Mouse (Mus musculus) monocyte, adult 5-6 weeks (primary cell): ENCODE data around the gene Kif21b. TPM values are rescaled to one million over a fixed set of nuclear protein-coding genes. Genes with fewer than 3 reads are reported as not detected.
A peak's percentile ranks its signal among the peaks of the same experiment; 100 is the strongest.

Source experiments
- ATAC-seq: fragments of 153-309, 156-312 bp; replicated peaks from 2 replicates; pipeline ENCODE4 v1.8.0; 2017; ENCODE audit warnings: mild to moderate bottlenecking; ENCODE audit not compliant: low TSS enrichment, insufficient number of reproducible peaks, severe bottlenecking, poor library complexity, low FRiP score
- total RNA-seq: library from RNA; stranded (forward); fragments of 200-1000, 200-491, 200-594 nt; gene quantifications from 3 replicates; pipeline ENCODE4 v1.2.3, GENCODE M21; 2017

The Kif21b gene
- total RNA-seq, result 77.9 to 156 TPM (median 101 TPM) in 3 replicates

DNA sequence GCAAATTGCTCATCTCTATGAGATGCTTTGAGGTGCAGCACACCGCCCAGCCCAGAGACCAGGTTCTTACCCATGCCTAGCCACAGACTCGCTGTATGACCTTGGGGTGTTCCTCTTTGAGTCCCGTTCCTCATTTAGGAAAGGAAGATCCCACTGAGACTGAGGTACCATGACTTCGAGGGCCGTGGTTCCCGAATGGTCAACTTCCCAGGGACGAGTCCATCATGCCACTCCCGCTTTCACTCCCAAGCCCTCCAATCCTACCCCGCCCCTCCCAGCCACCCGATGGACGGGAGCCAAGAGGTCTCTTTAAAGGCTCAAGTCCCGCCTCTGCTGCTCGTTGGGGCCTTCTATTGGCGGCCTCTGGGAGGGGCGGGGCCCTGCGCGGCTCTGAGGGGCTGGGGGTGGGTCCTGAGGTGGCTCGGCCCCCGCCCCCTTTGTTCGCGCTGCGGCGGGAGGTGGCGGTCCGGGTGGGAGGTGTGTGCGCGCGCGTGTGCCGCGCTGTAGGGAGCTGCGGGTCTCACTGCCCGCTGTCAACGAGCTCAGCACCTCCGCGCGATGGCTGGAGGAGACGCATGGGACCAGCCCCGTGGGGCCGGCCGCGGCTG is at the start of gene Kif21b:
Kif21b (plus strand) TSS at position 439 of the 608 bp plus-strand sequence.
- ATAC-seq, result peak; percentile 38

DNA sequence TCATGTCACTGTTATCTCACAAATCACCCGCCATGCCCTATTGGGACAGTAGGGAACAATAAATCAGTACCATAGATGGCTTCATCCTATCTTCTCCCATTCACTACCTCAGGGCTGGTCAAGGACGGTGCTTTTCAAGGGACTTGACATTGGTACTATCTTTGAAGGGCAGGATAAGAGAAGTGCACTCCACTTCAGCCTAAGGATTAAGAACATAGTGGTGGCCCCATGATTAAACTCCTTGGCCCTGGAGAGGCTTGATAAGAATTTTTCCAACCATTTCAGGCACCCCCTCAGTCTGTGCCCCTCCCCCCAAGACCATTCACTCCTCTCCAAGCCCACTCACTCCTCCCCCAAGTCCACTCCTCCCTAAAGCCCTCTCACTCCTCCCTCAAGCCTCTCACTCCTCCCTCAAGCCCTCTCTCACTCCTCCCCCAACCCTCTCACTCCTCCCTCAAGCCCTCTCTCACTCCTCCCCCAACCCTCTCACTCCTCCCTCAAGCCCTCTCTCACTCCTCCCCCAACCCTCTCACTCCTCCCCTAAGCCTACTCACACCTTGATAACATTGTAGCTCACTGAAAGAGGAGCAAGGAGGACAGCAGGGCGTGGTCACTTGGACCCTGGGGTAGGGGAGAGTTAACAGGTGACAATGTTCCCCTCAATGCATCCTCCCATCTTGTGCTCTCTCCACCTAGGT is 45.1 kb upstream of the Kif21b start:
- no peak for ATAC-seq

DNA sequence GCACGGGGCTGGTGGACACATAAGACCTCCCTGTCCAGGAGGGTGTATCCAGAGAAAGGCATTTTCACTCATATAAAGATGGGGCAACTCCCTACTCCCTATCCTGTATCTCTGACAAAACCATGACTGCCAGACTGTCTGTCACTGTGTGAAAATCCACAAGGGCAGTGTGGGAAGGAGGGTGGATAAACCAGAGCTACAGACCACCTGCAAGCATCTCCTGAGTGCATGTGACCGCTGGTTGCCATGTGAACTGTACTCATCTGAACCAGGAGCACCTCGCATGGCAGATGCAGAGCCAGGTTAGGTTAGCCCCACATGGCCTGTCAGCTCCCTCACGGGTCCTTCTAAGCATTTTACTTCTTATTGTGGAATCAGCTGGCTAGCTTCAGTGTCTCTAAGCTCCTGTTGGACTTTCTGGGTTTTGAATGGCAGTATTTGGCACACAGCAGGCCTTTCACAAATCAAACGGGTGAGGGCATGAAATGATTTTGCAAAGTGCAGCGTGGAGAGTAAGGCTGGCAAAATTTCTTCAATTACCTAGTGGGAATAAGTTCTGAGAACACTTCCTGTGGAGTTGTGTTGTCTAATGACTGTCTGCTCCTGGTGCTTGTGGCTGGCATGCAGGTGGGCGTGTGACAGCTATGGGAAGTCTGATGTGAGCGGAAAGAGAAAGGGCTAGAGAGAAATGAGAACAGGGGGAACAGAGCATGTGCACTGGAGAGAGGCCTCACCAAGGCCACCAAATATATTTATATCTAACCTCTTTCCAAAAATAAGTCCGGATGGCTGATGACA is 41.6 kb upstream of the Kif21b start:
- no peak for ATAC-seq

DNA sequence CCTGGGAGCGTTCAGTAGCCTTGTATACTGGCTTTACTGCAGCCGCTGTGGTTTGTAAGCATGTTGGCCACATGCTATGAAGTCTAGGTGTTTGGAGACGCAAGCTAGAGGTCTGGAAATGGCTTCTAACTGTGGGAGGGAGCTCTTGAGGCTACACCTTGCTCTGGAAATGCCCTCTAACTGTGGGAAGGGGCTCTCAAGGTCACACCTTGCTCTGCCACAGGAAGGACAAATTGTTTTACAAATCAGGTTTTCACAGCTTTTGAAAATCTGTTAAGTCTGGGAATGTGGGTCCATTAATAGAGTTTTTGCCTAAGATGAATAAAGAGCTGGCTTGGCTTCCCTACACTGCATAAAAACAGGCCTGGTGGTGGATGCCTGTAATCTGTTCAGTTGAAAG is 37.5 kb upstream of the Kif21b start:
- no peak for ATAC-seq

DNA sequence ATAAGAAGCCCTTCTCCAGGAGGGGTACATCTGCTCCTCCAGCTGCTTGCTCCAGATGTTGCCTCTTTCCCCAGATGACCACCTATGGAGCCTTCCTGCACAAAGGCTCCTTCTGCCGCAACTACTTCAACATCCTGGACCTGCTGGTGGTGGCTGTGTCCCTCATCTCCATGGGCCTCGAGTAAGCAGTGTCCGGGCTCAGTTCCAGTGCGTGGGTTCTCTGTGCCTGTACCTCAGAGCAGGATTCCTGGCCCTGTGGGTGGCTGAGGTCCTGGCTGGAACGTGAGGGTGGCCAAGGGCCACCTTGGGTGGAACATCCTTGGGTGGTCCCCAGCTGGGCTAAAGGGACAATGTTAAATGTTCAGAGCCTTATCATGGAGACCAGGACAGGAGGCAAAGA is 36.4 kb upstream of the Kif21b start:
- ATAC-seq, result no peak

DNA sequence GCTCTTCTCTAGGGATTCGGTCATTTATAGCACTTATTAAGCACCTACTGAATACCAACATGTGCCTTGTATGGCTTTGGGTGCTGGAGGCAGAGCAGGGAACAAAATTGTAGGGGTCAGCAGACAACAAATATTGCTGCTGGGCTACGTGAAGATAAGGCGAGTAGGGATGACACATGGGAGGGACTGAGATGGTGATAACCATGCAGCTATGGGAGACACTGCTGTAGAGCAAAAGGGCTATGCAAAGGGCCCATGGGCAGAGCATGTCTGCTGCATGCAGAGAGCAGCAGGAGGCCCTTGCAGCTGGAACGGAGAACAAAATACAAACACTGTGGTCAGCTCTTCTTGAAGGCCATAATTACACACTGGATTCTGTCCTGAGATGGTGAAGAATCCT is 29.1 kb upstream of the Kif21b start:
- ATAC-seq, result no peak

DNA sequence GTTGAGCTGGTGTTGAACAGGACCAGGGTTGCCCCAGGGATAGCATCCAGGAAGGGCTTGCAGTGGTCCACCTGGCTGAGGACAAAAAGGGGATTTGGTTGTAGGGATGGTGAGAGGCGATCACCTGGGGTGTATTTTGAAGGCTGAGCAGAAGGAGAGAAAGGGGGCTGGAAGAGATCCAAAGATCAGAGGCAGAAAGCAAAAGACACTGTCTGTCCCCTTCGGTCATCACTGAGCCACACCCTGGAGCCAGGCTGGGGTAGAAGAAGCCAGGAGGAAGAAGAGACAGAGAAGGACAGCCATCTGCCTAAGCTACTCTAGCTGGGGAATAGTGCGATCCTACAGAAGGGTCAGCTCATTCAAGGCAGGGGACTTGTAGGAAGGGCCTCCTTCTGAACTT is 28.6 kb upstream of the Kif21b start:
- ATAC-seq, result no peak

DNA sequence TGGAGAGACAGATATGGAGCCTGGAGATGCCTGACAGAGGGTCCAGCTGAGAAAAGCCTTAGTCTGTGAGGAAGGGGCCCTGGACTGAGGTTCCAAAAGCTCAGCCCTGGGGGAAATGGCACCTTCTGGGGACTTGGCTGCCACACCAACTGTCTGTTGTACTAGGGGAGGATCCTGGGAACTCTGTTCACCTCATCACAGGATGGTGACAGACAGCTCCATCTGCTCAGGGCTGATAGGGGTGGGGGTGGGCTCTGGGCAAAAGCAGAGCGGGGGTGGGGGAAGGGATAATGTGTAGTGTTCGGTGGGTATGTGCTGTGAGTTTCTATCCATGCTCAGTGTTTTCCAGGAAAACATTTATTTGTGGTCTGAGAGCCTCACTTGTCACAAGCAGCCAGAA is 28.2 kb upstream of the Kif21b start:
- ATAC-seq, result no peak

DNA sequence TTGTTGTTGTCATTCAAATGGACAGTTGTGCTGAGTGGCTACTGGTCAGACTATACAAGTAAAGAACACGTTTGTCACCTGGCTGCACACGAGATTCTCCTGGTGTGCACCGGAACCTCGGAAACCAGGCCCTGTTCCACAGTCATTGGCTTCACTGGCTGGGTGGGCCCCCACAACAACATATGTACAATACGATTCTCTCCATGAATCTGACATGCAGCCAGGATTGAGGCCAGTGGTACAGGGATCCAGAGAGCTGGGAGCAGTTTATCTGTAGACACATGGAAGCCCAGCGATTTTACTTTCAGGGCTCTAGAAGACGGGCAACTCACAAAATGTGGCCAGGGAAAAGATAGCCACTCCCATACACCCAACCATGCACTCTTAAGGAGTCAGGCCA is 27.5 kb upstream of the Kif21b start:
- ATAC-seq, result no peak

DNA sequence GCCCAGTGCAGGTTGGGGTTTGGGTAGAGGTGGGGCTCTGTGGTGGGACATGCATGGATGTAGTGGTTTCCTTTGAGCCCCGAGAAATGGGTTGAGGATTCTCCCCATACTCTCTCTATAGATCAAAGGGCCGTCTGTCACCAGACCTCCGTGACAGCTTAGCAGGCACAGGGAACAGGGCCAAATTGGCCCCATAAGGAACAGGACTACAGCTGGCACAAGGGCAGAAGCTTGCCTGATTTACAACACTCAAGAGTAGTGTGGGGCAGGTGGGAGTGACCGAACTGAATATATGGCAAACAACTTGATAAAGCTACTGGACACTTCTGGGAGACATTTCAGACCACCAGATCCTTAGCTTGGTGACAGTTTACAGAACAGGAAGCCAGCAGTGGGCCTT is 26.4 kb upstream of the Kif21b start:
- ATAC-seq, result no peak

DNA sequence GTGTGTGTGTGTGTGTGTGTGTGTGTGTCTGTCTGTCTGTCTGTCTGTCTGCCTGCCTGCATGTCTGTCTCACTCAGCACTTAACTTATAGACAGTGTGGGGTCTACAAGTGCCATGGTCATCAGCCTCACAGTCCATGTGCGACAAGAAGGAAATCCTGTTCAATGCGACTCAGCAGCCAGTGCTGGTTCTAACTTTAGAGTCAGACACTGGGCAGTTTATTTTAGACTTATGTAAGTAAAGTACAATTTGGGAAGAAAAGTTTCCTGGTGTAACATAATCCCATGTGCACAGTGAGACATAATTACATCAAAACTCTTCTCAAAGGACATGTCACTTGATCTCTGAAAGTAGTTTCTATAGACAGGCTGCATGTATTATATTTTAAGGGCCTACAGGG is 21.7 kb upstream of the Kif21b start:
- no peak for ATAC-seq

DNA sequence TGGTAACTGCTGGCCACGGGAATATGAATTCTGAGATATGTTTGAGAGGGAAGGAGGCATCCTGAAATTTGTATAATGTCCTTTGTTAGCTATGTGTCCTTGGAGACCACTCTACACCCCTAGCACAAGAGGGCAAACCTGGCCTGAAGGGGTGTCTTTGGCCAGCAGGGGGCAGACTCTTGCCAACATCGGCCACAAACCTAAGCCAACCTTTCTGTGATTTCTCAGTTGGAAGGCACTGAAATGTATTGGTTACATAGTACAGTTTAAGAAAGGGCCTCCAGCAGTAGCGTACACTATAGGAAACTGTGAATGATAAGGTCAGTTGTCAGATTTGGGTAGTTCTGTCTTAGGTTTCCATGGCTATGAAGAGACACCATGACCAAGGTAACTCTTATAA is 15.0 kb upstream of the Kif21b start:
- ATAC-seq, result peak; percentile 48

DNA sequence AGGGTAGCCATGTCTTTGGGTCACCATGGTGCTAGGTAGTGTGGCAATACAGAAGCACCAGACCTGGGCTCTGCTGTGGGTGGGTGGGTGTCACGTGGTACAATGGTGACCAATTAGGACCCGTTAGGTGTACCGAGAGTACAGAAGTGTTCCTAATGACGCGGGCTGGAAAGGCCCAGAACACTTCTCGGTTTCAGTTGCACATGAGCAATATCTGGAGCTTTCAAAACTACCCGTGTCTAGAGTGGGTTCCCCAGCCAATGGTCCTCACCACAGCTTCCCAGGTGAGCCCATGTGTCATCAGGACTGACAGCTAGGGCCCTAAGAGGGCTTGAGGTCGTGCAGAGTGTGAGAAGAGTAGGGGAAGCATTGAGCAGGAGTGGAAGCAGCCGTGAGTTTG is 14.1 kb upstream of the Kif21b start:
- ATAC-seq, result no peak

DNA sequence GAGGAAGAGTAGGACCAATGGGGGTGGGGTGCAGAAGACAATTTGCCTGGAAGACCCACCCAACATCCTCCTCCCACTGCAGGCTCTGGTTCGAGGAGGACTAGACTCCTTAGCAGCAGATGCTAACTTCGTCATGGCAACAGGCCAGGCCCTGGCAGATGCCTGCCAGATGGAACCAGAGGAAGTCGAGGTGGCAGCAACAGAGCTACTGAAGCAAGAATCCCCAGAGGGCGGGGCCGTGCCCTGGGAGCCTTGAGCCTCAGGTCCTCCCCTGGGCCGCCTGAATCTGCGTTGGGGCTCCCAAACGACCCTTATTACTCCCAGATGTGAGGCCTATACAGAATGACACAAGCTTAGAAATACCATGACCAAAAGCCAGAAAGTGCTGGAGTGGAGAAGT is 12.3 kb upstream of the Kif21b start:
- ATAC-seq, result peak; percentile 64

DNA sequence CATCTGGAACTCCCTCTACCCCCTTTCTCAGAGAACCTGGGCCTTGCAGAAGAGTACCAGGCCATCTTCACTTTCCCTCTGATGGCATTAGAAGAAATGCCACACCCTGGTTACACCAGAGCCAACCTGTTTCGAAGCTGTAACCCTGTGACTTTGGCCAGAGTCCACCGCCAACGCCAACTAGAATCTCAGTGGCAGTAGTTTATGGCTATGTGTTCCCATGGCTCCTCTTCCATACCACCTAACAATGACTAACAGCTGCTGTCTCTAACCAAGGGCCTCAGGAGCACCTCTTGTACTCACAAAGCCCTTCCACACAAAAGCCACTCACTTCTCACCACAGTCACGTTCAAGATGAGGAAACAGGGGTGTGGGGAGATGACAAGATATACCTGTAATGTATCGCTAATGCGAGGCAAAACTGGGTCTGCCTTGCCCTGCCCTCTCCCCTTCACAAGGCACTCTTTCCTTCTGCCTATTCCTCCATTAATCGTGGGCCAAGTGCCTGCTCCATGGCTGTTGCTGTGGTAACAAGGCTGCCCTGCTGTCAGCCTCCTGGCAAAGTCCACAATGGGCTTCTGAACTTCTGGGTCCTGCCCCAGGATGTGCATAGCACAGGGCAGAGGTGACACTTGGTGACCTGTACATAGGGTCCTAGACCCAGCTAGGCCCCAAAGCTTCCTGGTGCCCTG is 11.5 kb upstream of the Kif21b start:
- no peak for ATAC-seq

DNA sequence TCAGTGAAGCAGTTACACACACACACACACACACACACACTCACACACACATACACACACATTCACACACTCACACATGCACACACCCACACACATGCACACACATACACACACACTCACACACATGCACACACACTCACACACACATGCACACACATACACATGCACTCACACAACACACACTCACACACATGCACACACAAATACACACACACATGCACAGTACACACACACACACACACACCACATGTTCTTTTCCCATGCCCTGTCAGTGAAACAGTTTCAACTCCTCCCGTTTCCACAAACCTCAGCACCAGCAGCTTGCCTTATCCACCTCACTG is 11.0 kb upstream of the Kif21b start:
- no peak for ATAC-seq

DNA sequence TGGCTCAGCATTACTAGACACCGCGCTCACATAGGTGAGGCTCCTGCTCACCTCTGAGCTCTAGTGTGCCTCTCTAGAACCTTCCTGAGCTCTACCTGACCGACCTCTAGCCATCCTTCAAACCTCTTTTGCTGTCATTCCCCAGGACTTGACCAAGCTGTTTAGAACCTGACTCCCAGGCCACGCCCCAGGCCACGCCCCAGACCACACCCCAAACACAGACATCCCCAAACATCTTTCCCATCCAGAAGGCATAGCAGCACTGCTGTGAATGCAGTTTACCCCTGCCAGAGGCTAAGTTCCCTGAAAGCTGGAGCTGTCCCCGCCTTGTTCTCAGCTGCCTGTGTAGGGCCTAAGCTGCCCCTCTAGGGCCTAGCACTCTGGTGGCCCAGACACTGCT is 10.4 kb upstream of the Kif21b start:
- no peak for ATAC-seq

DNA sequence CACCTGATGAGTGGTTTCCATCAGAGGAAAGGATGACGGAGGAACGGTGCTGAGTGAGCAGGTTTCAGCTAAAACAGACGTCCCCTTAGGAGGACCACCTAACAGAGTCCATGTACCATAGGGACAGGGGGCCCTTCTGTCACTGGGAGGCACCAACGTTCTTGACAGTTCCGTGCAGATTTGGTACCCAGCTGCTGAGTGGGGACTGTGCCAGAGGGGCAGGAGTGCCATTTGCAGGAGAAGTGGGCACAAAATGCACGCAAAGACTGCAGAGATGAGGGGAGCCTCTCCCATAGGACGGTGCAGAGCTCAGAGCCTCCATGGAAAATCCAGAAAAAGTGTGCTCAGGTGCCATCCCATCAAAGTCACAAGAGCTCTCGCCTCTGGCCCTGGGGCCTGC is 9.2 kb upstream of the Kif21b start:
- no peak for ATAC-seq

DNA sequence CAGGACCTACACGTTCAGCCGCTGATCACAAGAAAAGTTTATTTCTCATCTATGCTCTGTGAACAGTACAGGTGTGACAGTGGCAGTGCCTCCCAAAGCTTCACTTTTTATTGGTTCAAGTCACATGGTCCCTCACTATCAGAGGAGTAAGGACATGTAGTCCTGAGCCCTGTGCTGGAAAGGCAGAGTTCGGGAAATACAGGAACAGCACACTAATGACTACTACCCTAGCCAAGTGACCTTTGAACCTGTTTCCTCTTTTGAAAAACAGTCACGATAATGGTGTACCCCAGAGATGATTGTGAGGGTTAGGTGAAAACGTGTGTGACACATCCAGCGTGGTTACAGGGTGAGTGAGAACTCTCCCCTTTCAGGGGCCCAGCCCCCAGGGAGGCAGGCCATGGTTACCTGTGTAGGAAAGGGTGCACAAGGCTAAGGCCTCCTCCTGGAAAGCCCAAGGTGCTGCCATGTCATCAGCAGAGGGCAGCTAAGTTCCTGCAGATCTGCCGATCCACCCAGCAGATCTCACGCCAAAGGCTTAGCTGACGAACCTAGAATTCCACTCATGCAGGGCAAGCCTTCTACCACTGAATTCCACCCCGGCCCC is 4.9 kb upstream of the Kif21b start:
- 0 out of 2 replicates have a peak, but pooled peaks have one; percentile 18 for ATAC-seq
